Mouse (Mus musculus): ENCODE results near the gene Trim6.
"Not testable (repeated sequence)": the region's sequence is repeated elsewhere in the genome, so short reads cannot be mapped to it uniquely, and the experiment has no call there.

The Trim6 gene

DNA sequence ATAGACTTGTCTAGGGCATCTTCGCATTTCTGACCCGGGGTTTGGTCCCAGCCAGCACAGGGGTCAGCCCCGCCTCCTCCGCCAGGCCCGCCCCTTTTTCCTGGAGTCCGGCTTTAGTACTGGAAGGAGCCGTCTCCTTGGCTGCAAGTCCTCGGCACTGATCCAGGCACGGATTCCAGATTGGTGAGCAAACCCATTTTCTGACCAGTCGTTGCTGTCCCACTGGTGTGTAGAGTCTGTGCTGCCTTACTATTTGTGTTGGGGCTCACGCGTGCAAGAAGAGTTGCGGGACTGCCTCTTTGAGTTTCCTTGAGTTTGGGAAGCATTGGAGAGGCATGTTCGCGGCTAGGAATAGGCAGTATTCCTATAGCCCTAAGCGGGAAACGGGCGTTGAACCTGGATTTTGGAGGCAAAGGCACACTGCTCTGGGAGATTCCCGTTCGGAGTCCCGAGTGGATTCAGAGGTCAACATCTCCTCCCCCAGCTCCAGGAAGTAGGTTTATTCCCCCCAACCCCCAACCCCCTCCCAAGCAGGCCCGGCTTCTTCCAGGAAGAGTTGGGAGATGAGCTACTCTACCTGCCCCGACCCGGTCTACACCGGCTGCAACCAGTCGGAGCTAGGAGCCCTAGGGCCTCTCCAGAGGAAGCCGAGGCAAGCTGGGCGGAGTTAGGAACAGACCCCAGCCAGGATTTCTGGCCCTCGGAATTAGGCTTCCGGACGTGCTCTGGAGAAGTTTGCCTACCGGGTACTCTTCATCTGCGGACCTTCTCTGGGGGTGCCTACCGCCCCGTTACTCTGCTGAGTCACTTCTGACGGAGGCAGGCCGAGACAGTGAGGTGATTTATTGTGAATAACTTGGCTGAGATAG, at the start of gene Trim6:
Gene Trim6 (plus strand): TSS at position 93 of the 869 bp plus-strand sequence.
- DNase-seq (ENCODE audit: extremely low spot score), result peak; percentile 80

DNA sequence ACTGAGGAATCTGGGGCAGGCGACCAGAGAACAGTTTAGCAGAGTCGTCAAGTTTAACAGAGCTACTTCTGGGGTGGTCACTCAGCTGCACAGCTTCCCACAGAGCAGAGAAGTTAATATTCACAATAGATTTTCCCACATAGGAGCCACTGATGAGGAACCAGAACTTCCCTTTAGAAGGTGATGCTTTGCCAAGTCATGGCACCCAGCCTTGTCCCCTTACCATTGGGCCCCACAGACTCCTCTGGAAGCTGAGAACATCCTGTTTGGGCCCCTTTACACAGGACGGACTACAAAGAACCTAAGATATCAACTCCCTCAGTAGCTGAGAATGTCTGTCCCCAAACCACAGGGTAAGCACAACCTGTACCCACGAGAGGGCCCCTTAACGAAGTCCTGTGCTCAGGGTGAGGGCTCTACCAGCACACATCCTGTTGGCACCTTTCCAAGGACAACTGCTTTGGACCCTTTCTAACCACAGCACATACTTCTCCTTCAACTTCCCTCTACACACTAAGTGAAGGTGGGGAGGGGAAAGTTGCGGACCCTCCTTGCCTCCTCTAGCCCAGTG, 48.9 kb upstream of the Trim6 start:
- DNase-seq (ENCODE audit: extremely low spot score), result no peak

DNA sequence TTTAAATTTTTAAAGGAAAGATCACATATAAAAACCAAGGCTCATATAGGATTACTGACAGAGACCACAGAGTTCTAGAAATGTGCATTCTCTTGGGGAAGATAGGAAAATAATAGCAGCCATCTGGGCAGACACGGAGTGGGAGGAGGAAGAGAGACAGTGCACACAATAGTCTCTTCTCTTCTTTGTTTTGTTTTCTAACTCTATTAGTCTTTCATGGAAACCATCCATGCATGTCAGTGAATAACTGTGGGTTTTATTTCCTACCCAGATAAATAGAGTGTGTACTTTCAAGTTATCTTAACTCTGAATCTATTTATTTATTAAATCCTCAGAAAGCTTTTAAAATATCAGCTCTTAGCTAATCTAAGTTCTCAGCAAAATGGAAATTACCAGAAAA, 43.5 kb upstream of the Trim6 start:
- DNase-seq (ENCODE audit: extremely low spot score), result no peak

DNA sequence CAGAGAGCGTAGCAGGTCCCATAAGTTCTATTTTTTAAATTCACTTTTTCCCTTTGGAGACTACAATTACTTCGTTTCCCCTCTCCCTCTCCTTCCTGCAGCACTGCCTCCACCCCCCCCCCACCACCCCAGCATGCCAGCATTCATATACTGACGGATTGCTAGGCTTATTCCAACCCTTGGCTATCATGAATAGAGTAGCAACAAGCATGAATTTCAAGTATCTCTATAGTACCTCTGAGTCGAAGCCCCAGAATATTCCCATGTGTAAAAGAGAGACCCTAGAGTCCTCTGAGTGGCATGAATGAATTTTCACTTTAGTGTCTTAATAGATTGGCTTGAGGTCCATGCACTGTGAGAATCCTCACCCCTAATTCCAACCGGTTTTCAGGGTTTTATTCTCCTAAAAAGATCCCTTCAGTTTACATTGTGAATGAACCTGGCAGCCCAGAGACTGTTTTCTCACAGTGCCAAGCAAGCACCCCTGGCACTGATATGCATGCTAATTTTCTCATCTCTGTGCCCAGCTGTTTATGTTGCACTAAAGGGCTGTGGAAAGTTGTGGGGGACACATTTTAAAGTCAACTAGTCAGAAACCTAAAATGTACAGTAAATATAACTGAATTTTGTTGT, 40.1 kb upstream of the Trim6 start:
- no peak for DNase-seq (ENCODE audit: extremely low spot score)

DNA sequence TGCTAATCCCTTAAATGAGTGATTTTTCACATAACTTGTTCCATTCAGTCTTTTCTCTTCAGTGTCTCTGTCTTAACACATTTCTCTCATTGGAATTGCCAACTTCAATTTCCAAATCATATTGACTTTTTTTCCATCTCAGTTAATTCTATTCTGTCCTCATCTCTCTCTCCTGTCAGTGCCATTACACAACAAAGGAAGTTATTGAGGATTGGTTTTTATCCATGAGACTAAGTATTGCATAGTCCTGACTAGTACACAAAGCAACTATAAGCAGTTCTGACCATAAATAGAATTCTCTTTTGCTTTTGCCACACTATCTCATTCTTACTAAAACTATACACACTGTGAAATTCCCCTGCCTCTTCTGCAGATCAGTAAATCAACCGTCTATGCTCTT, 39.5 kb upstream of the Trim6 start:
- DNase-seq (ENCODE audit: extremely low spot score), result no peak

DNA sequence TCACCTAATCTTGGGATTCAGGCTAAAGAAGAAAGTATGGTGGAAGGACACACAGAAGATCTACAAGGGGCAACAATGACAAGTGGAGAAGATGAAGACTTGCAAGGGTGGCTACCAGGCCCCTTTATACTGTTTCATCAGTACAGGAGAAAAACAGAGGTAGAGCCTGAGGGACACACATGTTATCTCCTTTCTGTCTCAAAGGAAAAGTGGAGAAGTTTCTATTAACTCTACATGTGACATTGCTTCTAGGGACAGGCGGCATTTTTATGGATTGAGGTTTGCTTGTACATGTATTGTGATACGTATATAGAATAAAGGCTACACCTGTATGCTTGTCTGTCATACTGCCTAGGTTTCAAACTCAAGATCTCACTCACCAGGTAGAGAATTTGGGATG, 35.3 kb upstream of the Trim6 start, which contains the start of gene Olfr648:
Gene Olfr648 (minus strand): TSS at position 101 of the 400 bp plus-strand sequence.
- DNase-seq (ENCODE audit: extremely low spot score), result no peak

DNA sequence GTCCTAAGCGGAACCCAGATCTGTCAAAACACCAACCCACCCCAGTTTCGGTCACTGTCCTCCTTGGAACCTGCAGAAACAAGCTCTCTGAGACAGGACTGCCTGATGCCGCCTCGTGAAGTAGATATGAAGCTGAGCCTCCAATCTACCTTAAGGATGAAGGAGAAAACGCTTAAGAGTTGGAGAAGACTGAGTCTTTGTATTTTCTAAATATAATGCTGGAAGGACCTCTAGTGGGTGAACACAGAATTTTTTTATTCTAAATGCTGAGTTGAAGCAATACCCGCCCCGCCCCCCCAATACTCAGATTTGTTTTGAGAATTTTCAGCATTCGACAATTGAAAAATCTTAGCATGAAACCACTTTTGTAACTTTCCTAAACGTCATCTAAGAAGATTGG, 27.3 kb upstream of the Trim6 start:
- no peak for DNase-seq (ENCODE audit: extremely low spot score)

DNA sequence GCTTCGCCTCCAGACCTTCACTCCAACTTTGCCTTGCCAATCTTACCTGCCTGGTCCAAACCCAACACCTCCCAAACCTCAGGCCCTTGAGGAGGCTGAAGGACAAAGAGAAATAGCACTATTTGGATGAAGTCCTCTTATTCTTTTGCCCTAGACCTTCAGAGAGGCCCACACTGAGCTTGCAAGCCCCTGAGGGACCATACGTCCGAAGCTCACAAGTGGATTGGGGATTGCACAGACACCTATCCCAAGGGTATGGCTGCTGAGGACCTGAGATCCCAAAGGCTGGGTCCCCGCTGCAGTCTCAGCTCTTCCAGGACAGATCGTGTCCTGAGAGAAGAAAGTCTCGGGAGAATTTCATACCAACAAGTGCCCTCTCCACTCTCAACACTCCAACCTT, 22.7 kb upstream of the Trim6 start, which contains the start of gene Olfr649:
Gene Olfr649 (minus strand): TSS at position 101 of the 400 bp plus-strand sequence.
- no peak for DNase-seq (ENCODE audit: extremely low spot score)

DNA sequence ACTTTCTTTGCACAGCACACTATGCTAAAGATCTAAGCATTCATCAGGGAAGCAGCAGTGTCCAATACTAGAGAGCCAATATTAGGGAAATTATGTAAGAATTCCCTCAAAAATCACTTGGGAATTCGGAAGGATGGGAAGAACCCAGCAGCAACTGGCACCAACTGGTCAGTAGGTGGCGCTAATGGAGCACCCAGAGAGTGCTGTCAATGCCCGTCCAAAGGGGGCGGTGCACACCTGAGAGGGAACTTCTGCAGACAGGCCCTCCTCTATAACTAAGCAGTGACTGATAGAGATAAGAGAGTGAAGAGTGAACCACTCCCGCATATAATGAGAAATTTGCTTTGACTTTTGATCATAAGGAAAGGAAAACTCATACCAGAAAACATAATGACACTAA, 18.8 kb upstream of the Trim6 start:
- peak; percentile 70 for DNase-seq (ENCODE audit: extremely low spot score)

DNA sequence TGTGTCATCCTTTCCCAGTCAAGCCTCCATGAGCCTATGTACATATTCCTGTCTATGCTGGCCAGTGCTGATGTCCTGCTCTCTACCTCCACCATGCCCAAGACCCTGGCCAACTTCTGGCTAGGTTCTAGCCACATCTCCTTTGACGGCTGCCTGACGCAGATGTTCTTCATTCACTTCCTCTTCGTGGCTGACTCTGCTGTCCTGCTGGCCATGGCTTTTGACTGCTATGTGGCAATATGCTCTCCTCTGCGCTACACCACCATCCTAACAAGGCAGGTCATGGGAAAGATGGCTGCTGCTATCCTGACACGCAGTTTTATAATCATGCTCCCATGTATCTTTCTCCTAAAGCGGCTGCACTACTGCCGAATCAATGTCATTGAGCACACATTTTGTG, 12.4 kb upstream of the Trim6 start:
- DNase-seq (ENCODE audit: extremely low spot score), result no peak

DNA sequence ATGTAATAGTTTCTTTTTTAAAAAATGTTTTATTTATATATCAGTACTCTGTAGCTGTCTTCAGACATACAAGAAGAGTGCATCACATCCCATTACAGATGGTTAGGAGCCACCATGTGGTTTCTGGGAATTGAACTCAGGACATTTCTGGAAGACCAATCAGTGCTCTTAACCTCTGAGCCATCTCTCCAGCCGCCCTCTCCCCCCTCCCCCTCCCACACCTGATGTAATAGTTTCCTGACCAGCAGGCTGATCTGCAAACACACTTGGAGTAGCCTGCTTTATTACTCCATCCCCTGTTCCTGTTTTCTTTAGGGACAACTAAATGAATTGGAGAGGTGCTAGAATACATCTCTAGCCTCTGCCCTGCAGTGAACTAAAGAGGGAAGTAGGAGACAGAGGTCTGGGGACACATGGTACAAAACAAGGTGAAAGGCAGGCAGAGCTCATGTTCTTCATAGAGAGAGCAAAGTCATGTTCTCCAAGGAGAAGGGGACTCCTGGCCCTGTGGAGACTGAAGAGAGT, 2.5 kb upstream of the Trim6 start:
- no peak for DNase-seq (ENCODE audit: extremely low spot score)

DNA sequence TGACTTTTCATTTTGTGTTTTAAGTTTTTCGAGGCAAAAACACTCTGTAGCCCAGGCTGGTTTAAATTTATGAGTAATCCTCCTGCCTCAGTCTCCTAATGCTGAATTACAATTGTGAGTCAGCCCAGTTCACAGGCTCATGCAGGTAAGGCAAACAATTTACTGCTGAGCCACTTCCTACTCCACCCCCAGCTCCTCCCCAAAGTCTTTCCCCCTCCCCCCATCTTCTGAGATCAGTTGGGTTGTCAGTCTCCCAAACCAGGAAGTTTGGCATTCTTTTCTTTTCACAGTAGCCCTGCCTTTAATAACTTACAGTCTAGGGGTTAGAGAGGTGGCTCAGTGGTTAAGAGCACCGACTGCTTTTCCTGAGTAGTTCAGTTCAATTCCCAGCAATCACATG, 712 bp upstream of the Trim6 start:
- no peak for DNase-seq (ENCODE audit: extremely low spot score)

DNA sequence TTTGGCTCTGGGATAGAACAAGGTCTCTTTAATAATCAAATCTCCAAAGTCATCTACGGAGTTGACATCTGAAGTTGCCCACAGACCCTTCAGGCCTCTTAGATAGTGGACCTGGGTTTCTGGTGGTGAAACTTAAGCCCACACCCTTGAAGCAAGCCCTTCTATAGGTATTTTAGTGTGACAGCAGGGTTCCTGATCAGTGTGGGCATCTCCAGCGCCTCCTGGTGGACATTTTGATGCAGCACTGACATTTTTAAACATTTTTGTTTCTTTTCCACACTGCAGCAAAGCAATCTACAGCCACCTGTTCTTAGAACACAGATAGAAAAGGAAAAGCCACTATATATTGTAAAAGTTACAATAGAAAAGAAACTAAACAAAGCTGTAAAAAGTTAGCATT, 12.6 kb downstream of the Trim6 start:
- DNase-seq (ENCODE audit: extremely low spot score), result peak; percentile 22

DNA sequence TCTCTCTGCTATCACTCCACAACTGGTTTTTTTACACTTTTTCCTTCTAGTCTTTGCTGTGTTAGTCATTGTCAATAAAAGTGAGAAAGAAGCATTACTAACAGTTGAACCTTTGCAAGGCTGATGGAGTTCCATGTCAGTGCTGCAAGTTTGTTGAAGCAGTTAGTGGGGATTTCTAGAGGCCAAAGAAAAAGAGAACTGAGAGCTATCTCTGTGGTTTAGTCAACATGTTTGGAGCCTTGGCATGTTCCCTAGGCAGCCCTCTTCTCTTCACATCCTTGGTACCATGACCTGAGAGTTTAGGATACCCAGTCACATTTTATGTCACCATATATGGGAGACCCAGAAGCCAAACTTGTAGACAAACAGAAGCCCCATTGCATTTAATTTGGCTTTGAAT, 22.3 kb downstream of the Trim6 start:
- DNase-seq (ENCODE audit: extremely low spot score), result no peak

DNA sequence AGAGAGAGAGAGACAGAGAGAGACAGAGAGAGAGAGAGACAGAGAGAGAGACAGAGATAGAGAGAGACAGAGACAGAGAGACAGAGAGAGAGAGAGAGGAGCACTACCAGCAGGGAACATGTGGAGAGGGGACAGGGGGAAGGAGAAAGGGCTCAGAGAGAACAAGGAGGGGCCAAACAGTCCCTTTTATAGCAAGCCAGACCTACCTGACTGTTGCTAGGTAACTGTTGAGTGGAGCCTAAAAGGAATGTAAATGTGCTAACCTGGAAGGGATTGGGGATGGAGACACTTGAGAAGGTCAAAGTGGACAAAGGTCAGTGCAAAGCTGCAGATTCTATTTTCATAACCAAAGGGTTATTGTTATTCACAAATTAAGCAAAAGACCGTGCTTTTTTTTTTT, 25.0 kb downstream of the Trim6 start:
- DNase-seq (ENCODE audit: extremely low spot score), result no peak

DNA sequence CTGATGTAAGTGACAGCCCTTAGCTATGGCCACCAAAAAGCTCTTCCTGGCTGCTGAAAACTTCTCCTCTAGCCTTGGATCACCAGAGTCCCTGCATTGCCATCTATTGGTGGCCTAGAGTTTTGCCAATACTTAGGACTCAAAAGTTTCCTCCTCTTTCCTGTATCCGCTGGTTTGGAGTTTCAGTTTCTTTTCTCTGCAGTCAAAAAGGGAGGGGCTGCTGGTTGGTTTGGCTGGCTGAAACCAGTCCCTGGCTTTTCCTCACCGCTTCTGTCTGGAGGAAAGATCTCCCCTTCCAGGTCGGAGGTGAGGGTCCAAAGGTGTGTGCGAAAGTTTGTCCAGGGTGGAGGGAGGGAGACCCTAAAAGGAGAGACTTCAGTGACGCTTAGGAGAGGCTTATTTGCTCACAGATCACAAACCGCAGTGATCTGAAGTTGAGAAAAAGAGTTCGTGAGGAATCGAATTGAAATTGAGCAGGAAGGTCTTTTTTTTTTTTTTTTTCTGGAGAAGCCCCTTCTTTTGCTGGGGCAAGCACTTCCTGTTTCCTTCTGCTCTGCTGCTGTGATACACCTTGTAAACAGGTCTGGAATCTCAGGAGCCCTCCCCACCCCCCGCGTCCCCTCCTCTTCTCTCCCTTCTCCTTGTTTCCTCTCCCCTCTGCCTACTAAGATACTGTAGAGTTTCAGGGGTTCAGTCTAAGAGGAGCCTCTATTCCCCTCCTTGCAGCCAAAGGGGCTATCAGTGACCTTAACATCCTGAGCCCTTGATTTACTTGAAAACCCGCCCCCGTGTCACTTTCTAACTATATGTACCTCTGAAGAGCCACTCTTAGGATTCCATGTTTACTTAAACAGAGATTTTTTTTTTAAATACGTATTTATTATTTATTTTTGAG, 25.9 kb downstream of the Trim6 start, which contains the start of gene Trim34a:
Gene Trim34a (plus strand): TSS at position 171 of the 895 bp plus-strand sequence.
- DNase-seq (ENCODE audit: extremely low spot score), result peak; percentile 59

DNA sequence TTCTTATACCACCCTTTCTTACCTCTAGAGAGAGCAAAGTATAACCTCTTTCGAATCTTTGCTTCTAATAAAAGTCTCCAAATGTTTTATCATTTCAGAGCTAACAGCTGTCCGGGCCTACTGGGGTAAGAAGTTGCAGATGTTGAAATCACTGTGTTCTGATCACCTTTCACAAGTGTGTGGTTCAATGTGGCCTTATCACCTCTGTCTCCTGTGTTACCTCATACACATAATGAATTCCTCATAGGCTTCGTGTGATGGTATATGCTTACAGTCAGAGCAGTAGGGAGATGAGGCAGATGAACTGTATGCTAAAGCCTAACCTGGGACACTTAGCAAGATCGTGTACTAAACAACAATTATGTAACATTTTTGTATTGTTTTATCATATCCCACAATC, 41.8 kb downstream of the Trim6 start:
- not testable (repeated sequence) for DNase-seq (ENCODE audit: extremely low spot score)

DNA sequence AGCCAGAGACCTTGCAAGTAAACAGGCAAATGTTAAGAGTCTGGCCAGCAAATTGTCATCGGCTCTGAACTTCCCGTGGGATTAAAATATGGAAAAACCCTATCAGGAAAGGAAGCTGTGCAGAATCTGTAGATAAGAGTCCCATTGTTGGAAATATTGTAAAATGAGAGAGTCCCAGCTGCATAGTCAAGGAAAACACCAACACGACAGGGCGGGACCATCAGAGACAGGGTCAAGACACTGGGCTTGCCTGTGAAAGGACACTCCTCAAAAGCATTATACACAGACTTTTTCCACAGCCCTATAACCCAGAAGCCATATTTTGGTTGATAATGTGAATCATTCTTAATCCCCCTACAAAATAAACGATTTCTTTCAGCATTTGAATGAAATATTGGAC, 46.7 kb downstream of the Trim6 start:
- not testable (repeated sequence) for DNase-seq (ENCODE audit: extremely low spot score)

DNA sequence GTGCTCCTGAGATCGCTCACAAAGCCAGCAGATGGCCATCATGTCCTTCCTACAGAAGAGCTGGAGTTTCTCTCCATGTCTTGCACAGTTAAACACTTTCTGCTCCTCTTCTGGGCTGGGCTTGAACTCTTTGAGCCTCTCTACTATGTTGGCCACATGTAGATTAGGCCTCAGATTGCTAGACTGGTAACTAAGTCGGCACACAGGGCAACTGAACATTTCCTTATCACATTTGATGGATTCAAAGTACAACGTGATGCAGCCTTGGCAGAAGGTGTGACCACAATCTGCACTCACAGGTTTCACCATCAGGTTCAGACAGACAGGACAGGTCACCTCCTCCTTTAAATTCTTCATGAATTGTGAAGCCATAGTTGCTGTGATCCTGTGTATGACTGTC, 60.8 kb downstream of the Trim6 start:
- not testable (repeated sequence) for DNase-seq (ENCODE audit: extremely low spot score)

Measured in embryo, embryonic 9.5 days (tissue).